Mouse (Mus musculus) myocyte (in vitro differentiated cells): ENCODE data around the gene Sec14l1. TPM values are rescaled to one million over a fixed set of nuclear protein-coding genes. Genes with fewer than 3 reads are reported as not detected.

Source experiments
- H3K27me3 ChIP-seq: one replicate; pipeline ENCODE4 v1.6.1; 2011; ENCODE audit not compliant: control insufficient read depth, insufficient read depth, insufficient read length
- H3K36me3 ChIP-seq: one replicate; pipeline ENCODE4 v1.6.1; 2011; ENCODE audit not compliant: control insufficient read depth, insufficient read depth
- H3K4me2 ChIP-seq: one replicate; pipeline ENCODE4 v1.6.1; 2011; ENCODE audit warnings: low read depth, control low read depth
- H3K4me3 ChIP-seq: one replicate; pipeline ENCODE4 v1.5.1; 2011; ENCODE audit warnings: mild to moderate bottlenecking, control low read depth, moderate library complexity
- H3K79me2 ChIP-seq: one replicate; pipeline ENCODE4 v1.6.1; 2011; ENCODE audit not compliant: control insufficient read depth, insufficient read depth
- H3ac ChIP-seq: one replicate; pipeline ENCODE4 v1.6.1; 2011; ENCODE audit not compliant: control insufficient read depth, insufficient read length
- CEBPB ChIP-seq: IDR thresholded peaks from 2 replicates; pipeline ENCODE4 v1.6.1; 2011; ENCODE audit warnings: mild to moderate bottlenecking, moderate library complexity; ENCODE audit not compliant: poor library complexity, insufficient read depth, severe bottlenecking
- E2F4 ChIP-seq: IDR thresholded peaks from one replicate; pipeline ENCODE4 v1.6.1; 2011; ENCODE audit warnings: mild to moderate bottlenecking, control low read depth, moderate library complexity; ENCODE audit not compliant: insufficient read depth
- MAX ChIP-seq: IDR thresholded peaks from one replicate; pipeline ENCODE4 v1.6.1; 2011; ENCODE audit warnings: low read depth, mild to moderate bottlenecking, control low read depth
- MYOD1 ChIP-seq, 3 experiments: IDR thresholded peaks; one replicate each; pipeline ENCODE4 v1.6.1; 2011; ENCODE audit warnings: control low read depth in 2 of 3, low read depth in 2 of 3, mild to moderate bottlenecking in 2 of 3, moderate library complexity in 1 of 3; ENCODE audit not compliant: insufficient read length in 2 of 3, control insufficient read depth in 1 of 3
- MYOG ChIP-seq, 3 experiments: IDR thresholded peaks; one replicate each; pipeline ENCODE4 v1.6.1; 2011; ENCODE audit warnings: control low read depth in 2 of 3, low read depth in 2 of 3, mild to moderate bottlenecking in 2 of 3; ENCODE audit not compliant: insufficient read length in 2 of 3, control insufficient read depth in 1 of 3, insufficient read depth in 1 of 3
- POLR2A ChIP-seq: IDR thresholded peaks from one replicate; pipeline ENCODE4 v1.6.1; 2011; ENCODE audit warnings: low read depth, mild to moderate bottlenecking, control low read depth, moderate library complexity; ENCODE audit not compliant: insufficient read length
- POLR2AphosphoS2 ChIP-seq: IDR thresholded peaks from one replicate; pipeline ENCODE4 v1.6.1; 2011; ENCODE audit warnings: low read depth, control low read depth; ENCODE audit not compliant: insufficient read length
- REST ChIP-seq: IDR thresholded peaks from one replicate; pipeline ENCODE4 v1.6.1; 2011; ENCODE audit warnings: mild to moderate bottlenecking, control low read depth, moderate library complexity; ENCODE audit not compliant: insufficient read depth, insufficient read length
- SRF ChIP-seq: IDR thresholded peaks from one replicate; pipeline ENCODE4 v1.6.1; 2011; ENCODE audit warnings: low read depth; ENCODE audit not compliant: control insufficient read depth, insufficient read length
- TCF12 ChIP-seq: IDR thresholded peaks from one replicate; pipeline ENCODE4 v1.6.1; 2011; ENCODE audit warnings: mild to moderate bottlenecking, control low read depth; ENCODE audit not compliant: poor library complexity, insufficient read depth, severe bottlenecking
- TCF3 ChIP-seq: IDR thresholded peaks from one replicate; pipeline ENCODE4 v1.6.1; 2011; ENCODE audit warnings: low read depth, control low read depth; ENCODE audit not compliant: insufficient read length
- USF1 ChIP-seq: IDR thresholded peaks from one replicate; pipeline ENCODE4 v1.6.1; 2011; ENCODE audit warnings: low read depth, mild to moderate bottlenecking, control low read depth, moderate library complexity
- polyA plus RNA-seq: library from polyadenylated mRNA; unstranded; fragments of >200 nt; fragmentation: generic; extraction: Trizol; gene quantifications from one replicate; pipeline ENCODE4 v1.2.1, GENCODE M21; 2012; ENCODE audit warnings: missing spikeins

Sec14l1 gene
- polyA plus RNA-seq, 1 experiment, result 84.8 TPM

GRCm38 (mm10) chr11:117134776-117135387 lies 19.9 kb downstream of the Sec14l1 start:
- peaks cover 63% of the 10 kb centered on the region for H3K79me2 ChIP-seq
- H3K27me3 ChIP-seq, result no peaks in the 10 kb centered on the region
- no peaks in the 10 kb centered on the region for H3K36me3 ChIP-seq
- TF ChIP-seq TCF3, result no peak
- no peak for TF ChIP-seq POLR2AphosphoS2
- no peak for TF ChIP-seq REST
- no peak for TF ChIP-seq MYOG (IDR thresholded peaks at IDR 0.05; ENCODE audit: control insufficient read depth in 1 of 3, insufficient read depth in 1 of 3, insufficient read length in 2 of 3, low read depth in 2 of 3)
- no peak for TF ChIP-seq USF1
- TF ChIP-seq TCF12, result no peak
- H3K4me3 ChIP-seq, result no peak overlapping the region
- no peak overlapping the region for H3K4me2 ChIP-seq
- H3ac ChIP-seq, result no peak overlapping the region

- Histone ChIP-seq H3K4me2 (no peak overlapping the region), H3K4me3 (no peak overlapping the region), H3K79me2 (peaks cover 64% of the 10 kb centered on the region), H3K36me3 (no peaks in the 10 kb centered on the region), H3K27me3 (no peaks in the 10 kb centered on the region), H3ac (no peak overlapping the region)
- TF ChIP-seq E2F4, result no peak
- TF ChIP-seq USF1, result no peak
- no peak for TF ChIP-seq MYOD1 (IDR thresholded peaks at IDR 0.05; ENCODE audit: control insufficient read depth in 1 of 3, insufficient read length in 2 of 3, low read depth in 2 of 3)
- no peak for TF ChIP-seq MYOG (IDR thresholded peaks at IDR 0.05; ENCODE audit: control insufficient read depth in 1 of 3, insufficient read depth in 1 of 3, insufficient read length in 2 of 3, low read depth in 2 of 3)
- no peak for TF ChIP-seq POLR2A
- no peak for TF ChIP-seq TCF3
- TF ChIP-seq POLR2AphosphoS2, result no peak
- no peak for TF ChIP-seq TCF12
- no peak for TF ChIP-seq MAX
- TF ChIP-seq SRF, result no peak
- no peak for TF ChIP-seq REST
- no peak for TF ChIP-seq CEBPB
Observed at GRCm38 (mm10) chr11:117135457-117136290, 20.7 kb downstream of the Sec14l1 start.

DNA sequence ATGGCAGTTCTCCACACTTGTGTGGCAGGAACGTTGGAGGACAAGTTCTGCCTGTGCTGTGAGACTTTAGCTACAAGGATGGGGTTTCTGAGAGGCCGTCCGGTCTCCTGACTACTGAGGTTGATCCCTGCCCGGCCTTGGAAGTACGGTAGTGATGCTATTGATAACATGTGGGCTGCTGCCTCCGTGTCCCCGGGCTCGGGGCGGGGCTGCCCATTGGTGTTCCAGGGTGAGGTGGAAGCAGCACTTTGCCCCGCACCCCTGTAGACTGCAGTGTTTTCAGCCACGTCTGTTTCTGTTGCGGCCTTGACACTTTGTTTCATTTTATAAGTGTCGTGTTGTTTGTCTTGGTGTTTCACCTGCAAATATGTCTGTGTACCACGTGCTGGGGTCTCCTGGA lies 21.9 kb downstream of the Sec14l1 start:
- Histone ChIP-seq H3K4me3 (no peak overlapping the region), H3K27me3 (no peaks in the 10 kb centered on the region), H3K36me3 (no peaks in the 10 kb centered on the region), H3ac (no peak overlapping the region), H3K4me2 (no peak overlapping the region), H3K79me2 (peaks cover 60% of the 10 kb centered on the region)
- TF ChIP-seq CEBPB (no peak), POLR2A (no peak), E2F4 (no peak), MYOD1 (IDR thresholded peaks at IDR 0.05; ENCODE audit: control insufficient read depth in 1 of 3, insufficient read length in 2 of 3, low read depth in 2 of 3) (no peak), POLR2AphosphoS2 (no peak), REST (no peak), USF1 (no peak), MYOG (IDR thresholded peaks at IDR 0.05; ENCODE audit: control insufficient read depth in 1 of 3, insufficient read depth in 1 of 3, insufficient read length in 2 of 3, low read depth in 2 of 3) (no peak), TCF12 (no peak), SRF (no peak)

- TF ChIP-seq MYOD1 (IDR thresholded peaks at IDR 0.05; ENCODE audit: control insufficient read depth in 1 of 3, insufficient read length in 2 of 3, low read depth in 2 of 3) (no peak), E2F4 (no peak), TCF3 (no peak), MAX (no peak), POLR2AphosphoS2 (no peak), MYOG (IDR thresholded peaks at IDR 0.05; ENCODE audit: control insufficient read depth in 1 of 3, insufficient read depth in 1 of 3, insufficient read length in 2 of 3, low read depth in 2 of 3) (no peak), TCF12 (no peak), REST (no peak)
- H3K4me2 ChIP-seq, result no peak overlapping the region
- no peaks in the 10 kb centered on the region for H3K36me3 ChIP-seq
- no peaks in the 10 kb centered on the region for H3K27me3 ChIP-seq
- H3K79me2 ChIP-seq, result peaks cover 53% of the 10 kb centered on the region
- no peak overlapping the region for H3ac ChIP-seq
- H3K4me3 ChIP-seq, result no peak overlapping the region
Observed at GRCm38 (mm10) chr11:117138213-117138761, 23.3 kb downstream of the Sec14l1 start.
